Mouse (Mus musculus) embryonic facial prominence, embryonic 14.5 days (tissue): Measurements from ENCODE around the gene Prrg2. TPM values are rescaled to one million over a fixed set of nuclear protein-coding genes. Genes with fewer than 3 reads are reported as not detected.
"Not testable (repeated sequence)": the region's sequence is repeated elsewhere in the genome, so short reads cannot be mapped to it uniquely, and the experiment has no call there.

Experiments used
- ATAC-seq: fragments of 200-750 bp; cut with Nextera tagmentation; 2 replicates; pipeline ENCODE4 v1.8.0; 2017; ENCODE audit warnings: low read depth, moderate number of reproducible peaks, moderate TSS enrichment
- DNase-seq: peaks from one replicate; pipeline ENCODE4 v3.0.0-alpha.2; 2015; ENCODE audit warnings: low spot score
- H3K27ac ChIP-seq: fragments of 300-500 bp; sonication (generic); replicated peaks from 2 replicates; pipeline ENCODE4 v1.5.1; 2014; ENCODE audit warnings: low read depth, mild to moderate bottlenecking, low read length, moderate library complexity
- H3K27me3 ChIP-seq: fragments of 300-500 bp; sonication (generic); replicated peaks from 2 replicates; pipeline ENCODE4 v1.6.1; 2014; ENCODE audit warnings: low read length; ENCODE audit not compliant: control insufficient read depth, insufficient read depth
- H3K36me3 ChIP-seq: fragments of 300-500 bp; sonication (generic); 2 replicates; pipeline ENCODE4 v1.6.1; 2014; ENCODE audit warnings: low read length, mixed read lengths; ENCODE audit not compliant: control insufficient read depth, insufficient read depth
- H3K4me1 ChIP-seq: fragments of 300-500 bp; sonication (generic); 2 replicates; pipeline ENCODE4 v1.6.1; 2014; ENCODE audit warnings: antibody characterized with exemption, low read length; ENCODE audit not compliant: control insufficient read depth, insufficient read depth
- H3K4me2 ChIP-seq: fragments of 300-500 bp; sonication (generic); 2 replicates; pipeline ENCODE4 v1.6.1; 2014; ENCODE audit warnings: low read depth, mild to moderate bottlenecking, low read length, moderate library complexity, mixed read lengths
- H3K4me3 ChIP-seq: fragments of 300-500 bp; sonication (generic); 2 replicates; pipeline ENCODE4 v1.5.1; 2014; ENCODE audit warnings: low read depth, mild to moderate bottlenecking, low read length
- H3K9ac ChIP-seq: fragments of 300-500 bp; sonication (generic); 2 replicates; pipeline ENCODE4 v1.6.1; 2014; ENCODE audit warnings: low read depth, mild to moderate bottlenecking, low read length, moderate library complexity, mixed read lengths
- H3K9me3 ChIP-seq: fragments of 300-500 bp; sonication (generic); 2 replicates; pipeline ENCODE4 v1.6.1; 2016; ENCODE audit warnings: low read length; ENCODE audit not compliant: control insufficient read depth
- WGBS: fragments of 180-500 bp; shearing (Covaris S2); extraction: QIAGEN DNeasy Blood & Tissue Kit; methylation state at CpG from one replicate; pipeline ENCODE4 v1.1.7; 2014; 5-methylcytosine and 5-hydroxymethylcytosine counted together
- polyA plus RNA-seq: library from polyadenylated mRNA; unstranded; fragments of >200 nt; fragmentation: Nextera tagmentation; extraction: Ambion mirVana; gene quantifications from 2 replicates; pipeline ENCODE4 v1.2.1, GENCODE M21; 2014

The Prrg2 gene
- 20.9 and 22.2 TPM in 2 replicates for polyA plus RNA-seq

DNA sequence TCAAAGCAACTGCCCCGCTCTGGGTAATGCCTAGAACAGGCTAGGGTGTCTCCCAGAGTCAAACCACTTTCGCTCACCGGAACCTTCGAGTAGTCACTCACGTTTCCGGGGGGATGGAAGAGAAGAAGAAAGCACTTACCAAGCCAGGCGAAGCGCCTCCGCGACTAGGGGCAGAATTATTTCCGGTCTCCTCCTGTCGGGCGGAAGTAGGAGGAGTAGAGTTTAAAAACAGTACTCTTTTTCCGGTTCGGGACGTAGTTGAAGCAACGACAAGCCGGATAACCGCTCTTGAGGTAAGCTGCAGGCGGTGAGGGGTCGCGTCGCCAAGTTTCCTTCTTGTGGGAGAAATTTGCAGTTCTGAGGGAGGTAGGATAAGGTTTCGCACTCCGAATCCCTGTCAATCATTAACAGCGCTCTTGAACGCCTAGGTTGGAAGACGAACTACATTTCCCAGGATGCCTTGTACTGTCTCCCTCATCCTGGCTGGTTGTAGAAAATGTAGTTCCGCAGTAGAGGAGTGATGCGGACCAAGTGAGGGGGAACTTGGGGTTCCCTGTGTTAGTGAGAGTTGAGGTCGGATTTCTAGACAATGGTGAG lies at the start of gene Prrg2, which contains the start of gene Nosip:
TSS of gene Prrg2 (minus strand) at position 439 of the 597 bp plus-strand sequence.
TSS of gene Nosip (plus strand) at position 191 of the 597 bp plus-strand sequence.
- DNase-seq: peak; percentile 99
- Histone ChIP-seq H3K4me3 (peak within 1 kb of the TSS; percentile 53), H3K27ac (peak within 1 kb of the TSS; percentile 86), H3K4me1 (peaks cover 11% of the 10 kb centered on the region), H3K27me3 (no peaks in the 10 kb centered on the region), H3K36me3 (no peaks in the 10 kb centered on the region), H3K9ac (peak within 1 kb of the TSS; percentile 75), H3K9me3 (no peaks in the 10 kb centered on the region), H3K4me2 (peak within 1 kb of the TSS; percentile 61)
- under 1% methylated on average over 31 of the region's 31 CpGs for WGBS
- ATAC-seq: peak; percentile 94

- no peaks in the 10 kb centered on the region for H3K9me3 ChIP-seq
- no peaks in the 10 kb centered on the region for H3K4me1 ChIP-seq
- H3K27me3 ChIP-seq: no peaks in the 10 kb centered on the region
- H3K9ac ChIP-seq: no peak overlapping the region
- H3K4me3 ChIP-seq: no peak overlapping the region
- H3K4me2 ChIP-seq: no peak overlapping the region
- DNase-seq: no peak
- H3K36me3 ChIP-seq: no peaks in the 10 kb centered on the region
- 55% methylated on average over 2 of the region's 2 CpGs for WGBS
- no peak for ATAC-seq
- H3K27ac ChIP-seq: no peak overlapping the region
These were observed 49.5 kb upstream of the Prrg2 start for GRCm38 (mm10) chr7:45111940-45112339.

- not testable (repeated sequence) for H3K36me3 ChIP-seq, DNase-seq, H3K4me3 ChIP-seq, H3K27ac ChIP-seq, H3K9ac ChIP-seq, H3K4me2 ChIP-seq, H3K27me3 ChIP-seq, H3K4me1 ChIP-seq, ATAC-seq, H3K9me3 ChIP-seq
- 88% methylated on average over 4 of the region's 4 CpGs for WGBS
These were observed 47.6 kb upstream of the Prrg2 start for GRCm38 (mm10) chr7:45110089-45110488.

DNA sequence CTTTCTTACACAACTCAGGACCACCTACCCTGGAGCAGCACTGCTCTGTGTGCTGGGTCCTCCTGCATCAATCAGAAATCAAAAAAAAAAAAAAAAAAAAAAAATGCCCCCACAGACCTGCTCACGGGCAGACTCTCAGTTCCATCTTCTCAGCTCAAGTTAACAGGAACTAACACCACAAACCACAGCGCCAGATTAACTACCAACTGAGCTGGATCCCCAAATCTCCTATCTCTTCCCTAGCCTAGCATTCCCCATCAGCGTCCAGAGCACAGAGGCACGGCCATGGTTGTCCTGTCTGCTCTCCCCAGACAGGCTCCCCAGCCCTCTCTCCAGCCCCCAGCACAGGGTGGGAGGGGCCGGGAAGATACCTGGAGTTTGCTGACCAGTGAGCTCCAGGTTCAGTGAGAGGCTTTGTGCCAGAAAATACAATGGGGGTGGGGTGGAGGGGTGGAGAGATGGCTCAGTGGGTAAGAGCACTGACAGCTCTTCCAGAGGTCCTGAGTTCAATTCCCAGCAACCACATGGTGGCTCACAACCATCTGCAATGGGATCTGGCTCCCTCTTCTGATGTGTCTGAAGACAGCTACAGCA lies 44.7 kb upstream of the Prrg2 start:
- ATAC-seq (no peak), DNase-seq (no peak)
- no peak overlapping the region for H3K4me3 ChIP-seq
- H3K27ac ChIP-seq: no peak overlapping the region
- H3K27me3 ChIP-seq: no peaks in the 10 kb centered on the region
- peaks cover 10% of the 10 kb centered on the region for H3K4me1 ChIP-seq
- H3K4me2 ChIP-seq: no peak overlapping the region
- no peak overlapping the region for H3K9ac ChIP-seq
- H3K9me3 ChIP-seq: no peaks in the 10 kb centered on the region
- WGBS: 53% methylated on average over 5 of the region's 5 CpGs
- H3K36me3 ChIP-seq: no peaks in the 10 kb centered on the region

- no peak overlapping the region for H3K27ac ChIP-seq
- ATAC-seq: no peak
These were observed 44.0 kb upstream of the Prrg2 start for GRCm38 (mm10) chr7:45106441-45106840.

GRCm38 (mm10) chr7:45105491-45105890 lies 43.0 kb upstream of the Prrg2 start:
- 66% methylated on average over 8 of the region's 8 CpGs for WGBS
- peaks cover 10% of the 10 kb centered on the region for H3K4me1 ChIP-seq
- DNase-seq (no peak), ATAC-seq (no peak)
- H3K36me3 ChIP-seq: no peaks in the 10 kb centered on the region
- H3K27ac ChIP-seq: no peak overlapping the region
- no peak overlapping the region for H3K4me2 ChIP-seq
- H3K27me3 ChIP-seq: no peaks in the 10 kb centered on the region
- H3K4me3 ChIP-seq: no peak overlapping the region
- no peaks in the 10 kb centered on the region for H3K9me3 ChIP-seq
- no peak overlapping the region for H3K9ac ChIP-seq

More at GRCm38 (mm10) chr7:45106441-45106840, 44.0 kb upstream of the Prrg2 start:
- Histone ChIP-seq H3K9me3 (no peaks in the 10 kb centered on the region), H3K27me3 (no peaks in the 10 kb centered on the region), H3K9ac (no peak overlapping the region), H3K4me2 (no peak overlapping the region), H3K4me3 (no peak overlapping the region), H3K4me1 (peaks cover 10% of the 10 kb centered on the region), H3K36me3 (no peaks in the 10 kb centered on the region)
- no peak for DNase-seq
- 49% methylated on average over 6 of the region's 6 CpGs for WGBS

DNA sequence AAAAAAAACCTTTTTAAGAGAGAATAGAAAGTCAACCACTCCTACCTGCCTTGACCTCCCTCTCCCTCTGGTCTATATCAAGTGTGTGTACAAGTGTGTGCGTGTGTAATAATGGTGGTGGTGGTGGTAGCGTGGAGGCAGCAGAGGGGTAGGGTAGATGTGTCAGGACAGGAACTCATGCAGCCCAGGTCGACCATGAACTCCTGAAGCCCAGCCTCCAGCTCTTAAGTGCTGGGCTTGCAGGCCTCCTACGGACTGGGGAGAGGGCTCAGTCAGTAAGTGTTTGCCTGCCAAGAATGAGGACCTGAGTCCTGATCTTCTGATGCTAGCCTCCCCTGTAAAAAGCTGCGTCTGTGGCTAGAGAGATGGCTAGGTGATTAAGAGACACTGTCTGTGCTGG lies 42.5 kb upstream of the Prrg2 start:
- 80% methylated on average over 5 of the region's 5 CpGs for WGBS
- H3K4me2 ChIP-seq: no peak overlapping the region
- no peaks in the 10 kb centered on the region for H3K36me3 ChIP-seq
- no peak overlapping the region for H3K27ac ChIP-seq
- H3K4me1 ChIP-seq: peaks cover 10% of the 10 kb centered on the region
- no peak for ATAC-seq
- no peak overlapping the region for H3K4me3 ChIP-seq
- DNase-seq: no peak
- H3K9ac ChIP-seq: no peak overlapping the region
- no peaks in the 10 kb centered on the region for H3K9me3 ChIP-seq
- no peaks in the 10 kb centered on the region for H3K27me3 ChIP-seq

GRCm38 (mm10) chr7:45103652-45104180 lies 41.2 kb upstream of the Prrg2 start, which contains the start of gene Fcgrt:
Gene Fcgrt, minus strand, starts transcription at chr7:45103851.
- DNase-seq: peak; percentile 97
- 35% methylated on average over 7 of the region's 7 CpGs for WGBS

More at GRCm38 (mm10) chr7:45103652-45104180, 41.2 kb upstream of the Prrg2 start, which contains the start of gene Fcgrt:
- Histone ChIP-seq H3K9me3 (no peaks in the 10 kb centered on the region), H3K9ac (peak within 1 kb of the TSS; percentile 69), H3K27ac (peak within 1 kb of the TSS; percentile 96), H3K4me3 (peak within 1 kb of the TSS; percentile 40), H3K4me2 (peak within 1 kb of the TSS; percentile 69), H3K4me1 (peaks cover 10% of the 10 kb centered on the region), H3K36me3 (0 out of 2 replicates have a peak, but pooled peaks cover 2% of the 10 kb centered on the region), H3K27me3 (no peaks in the 10 kb centered on the region)
- peak; percentile 97 for ATAC-seq
